Mouse (Mus musculus): ENCODE data around the gene Mrgprg. TPM values are rescaled to one million over a fixed set of nuclear protein-coding genes. Genes with fewer than 3 reads are reported as not detected.

Mrgprg gene
- not detected in 2 replicates for polyA plus RNA-seq (2015; fragmentation: Nextera tagmentation; extraction: Ambion mirVana)

DNA sequence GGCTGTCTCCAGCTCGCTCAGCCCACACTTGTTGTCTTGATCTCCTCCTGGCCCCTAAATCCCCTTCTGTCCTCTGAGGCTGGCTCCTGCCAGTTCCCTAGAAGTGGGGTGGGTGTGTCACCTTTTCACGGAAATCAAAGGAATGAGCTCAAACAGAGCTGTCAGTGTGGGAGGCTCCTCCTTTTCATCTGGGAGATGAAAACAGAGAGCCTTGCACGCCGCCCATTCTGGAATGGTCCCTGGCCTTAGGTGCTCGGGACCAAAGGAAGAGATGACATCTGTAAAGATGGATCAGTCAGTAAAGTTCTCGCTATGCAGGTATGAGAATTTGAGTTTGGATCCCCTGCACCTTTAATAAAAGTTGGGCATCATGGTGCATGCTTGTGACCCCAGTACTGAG, at the start of gene Mrgprg:
Gene Mrgprg, minus strand, starts transcription at position 101 of the 400 bp plus-strand sequence.
- Histone ChIP-seq H3K9ac (ENCODE audit: low read length) (no peak within 1 kb of the TSS), H3K4me2 (ENCODE audit: low read depth, low read length) (no peak within 1 kb of the TSS), H3K9me3 (replicated peaks; ENCODE audit: control insufficient read depth, low read length) (no peaks in the 10 kb centered on the region), H3K4me3 (ENCODE audit: low read length) (no peak within 1 kb of the TSS), H3K27me3 (ENCODE audit: control insufficient read depth, insufficient read depth, low read length) (peaks cover 21% of the 10 kb centered on the region), H3K4me1 (ENCODE audit: control insufficient read depth, insufficient read depth, low read length) (no peaks in the 10 kb centered on the region), H3K27ac (ENCODE audit: low read length) (no peak within 1 kb of the TSS), H3K36me3 (ENCODE audit: control insufficient read depth, insufficient read depth) (no peaks in the 10 kb centered on the region)
- ATAC-seq (replicated peaks; ENCODE audit: extremely low read depth, insufficient read depth, low FRiP score) = no peak
- 48% methylated on average over 6 of the region's 6 CpGs for WGBS

DNA sequence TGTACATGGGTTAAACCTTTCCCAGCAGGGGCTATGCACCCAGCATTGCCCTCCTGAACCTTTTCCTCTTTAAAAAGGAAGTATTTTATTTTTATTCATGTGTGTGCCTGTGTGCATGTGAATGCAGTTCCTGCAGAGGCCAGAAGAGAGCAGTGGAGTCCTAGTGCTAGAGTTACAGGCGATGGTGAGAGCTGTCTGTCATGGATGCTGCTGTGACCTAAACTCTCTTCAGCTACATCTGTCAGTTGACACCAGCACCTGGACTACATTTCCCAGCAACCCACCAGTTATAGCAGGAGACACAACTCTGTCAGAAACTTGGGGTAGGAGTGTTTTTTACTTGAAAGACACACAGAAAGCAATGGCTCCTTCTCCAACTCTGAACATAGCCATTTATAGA, 42.1 kb upstream of the Mrgprg start:
- no peak overlapping the region for H3K27ac ChIP-seq (ENCODE audit: low read length)
- WGBS = 61% methylated on average over 1 of the region's 1 CpGs
- no peaks in the 10 kb centered on the region; the same call in 1 of the 2 replicates for H3K9me3 ChIP-seq (replicated peaks; ENCODE audit: control insufficient read depth, low read length)
- no peaks in the 10 kb centered on the region for H3K4me1 ChIP-seq (ENCODE audit: control insufficient read depth, insufficient read depth, low read length)
- H3K4me2 ChIP-seq (ENCODE audit: low read depth, low read length) = no peak overlapping the region
- ATAC-seq (replicated peaks; ENCODE audit: extremely low read depth, insufficient read depth, low FRiP score) = no peak
- peaks cover 51% of the 10 kb centered on the region for H3K36me3 ChIP-seq (ENCODE audit: control insufficient read depth, insufficient read depth)
- no peak overlapping the region for H3K4me3 ChIP-seq (ENCODE audit: low read length)
- no peak overlapping the region for H3K9ac ChIP-seq (ENCODE audit: low read length)
- no peaks in the 10 kb centered on the region for H3K27me3 ChIP-seq (ENCODE audit: control insufficient read depth, insufficient read depth, low read length)

DNA sequence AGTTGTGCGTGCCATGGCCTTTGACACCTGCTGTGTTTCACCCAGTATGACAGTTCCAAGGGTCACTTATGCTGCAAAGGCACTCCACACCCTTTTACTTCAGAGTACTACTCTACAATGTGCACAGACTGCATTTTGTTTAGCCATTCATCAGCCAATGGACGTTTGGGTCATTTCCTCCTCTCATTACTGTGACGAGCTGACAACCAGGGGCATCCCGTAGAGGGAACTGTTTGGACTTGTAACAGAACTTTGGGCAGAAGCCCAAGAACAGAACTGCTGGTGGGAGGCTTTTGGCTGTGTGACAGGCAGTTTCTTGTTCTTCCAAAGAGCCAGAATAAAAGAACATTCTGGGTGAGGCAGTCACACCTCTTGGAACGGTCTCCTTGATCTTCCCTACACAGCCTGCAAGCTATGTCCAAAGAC, 38.4 kb upstream of the Mrgprg start:
- 61% methylated on average over 5 of the region's 5 CpGs for WGBS
- H3K27me3 ChIP-seq (ENCODE audit: control insufficient read depth, insufficient read depth, low read length) = no peaks in the 10 kb centered on the region
- H3K9ac ChIP-seq (ENCODE audit: low read length) = no peak overlapping the region
- no peak overlapping the region for H3K4me2 ChIP-seq (ENCODE audit: low read depth, low read length)
- H3K27ac ChIP-seq (ENCODE audit: low read length) = no peak overlapping the region
- ATAC-seq (replicated peaks; ENCODE audit: extremely low read depth, insufficient read depth, low FRiP score) = no peak
- H3K36me3 ChIP-seq (ENCODE audit: control insufficient read depth, insufficient read depth) = peaks cover 38% of the 10 kb centered on the region
- H3K4me1 ChIP-seq (ENCODE audit: control insufficient read depth, insufficient read depth, low read length) = no peaks in the 10 kb centered on the region
- no peak overlapping the region for H3K4me3 ChIP-seq (ENCODE audit: low read length)
- no peaks in the 10 kb centered on the region for H3K9me3 ChIP-seq (replicated peaks; ENCODE audit: control insufficient read depth, low read length)

DNA sequence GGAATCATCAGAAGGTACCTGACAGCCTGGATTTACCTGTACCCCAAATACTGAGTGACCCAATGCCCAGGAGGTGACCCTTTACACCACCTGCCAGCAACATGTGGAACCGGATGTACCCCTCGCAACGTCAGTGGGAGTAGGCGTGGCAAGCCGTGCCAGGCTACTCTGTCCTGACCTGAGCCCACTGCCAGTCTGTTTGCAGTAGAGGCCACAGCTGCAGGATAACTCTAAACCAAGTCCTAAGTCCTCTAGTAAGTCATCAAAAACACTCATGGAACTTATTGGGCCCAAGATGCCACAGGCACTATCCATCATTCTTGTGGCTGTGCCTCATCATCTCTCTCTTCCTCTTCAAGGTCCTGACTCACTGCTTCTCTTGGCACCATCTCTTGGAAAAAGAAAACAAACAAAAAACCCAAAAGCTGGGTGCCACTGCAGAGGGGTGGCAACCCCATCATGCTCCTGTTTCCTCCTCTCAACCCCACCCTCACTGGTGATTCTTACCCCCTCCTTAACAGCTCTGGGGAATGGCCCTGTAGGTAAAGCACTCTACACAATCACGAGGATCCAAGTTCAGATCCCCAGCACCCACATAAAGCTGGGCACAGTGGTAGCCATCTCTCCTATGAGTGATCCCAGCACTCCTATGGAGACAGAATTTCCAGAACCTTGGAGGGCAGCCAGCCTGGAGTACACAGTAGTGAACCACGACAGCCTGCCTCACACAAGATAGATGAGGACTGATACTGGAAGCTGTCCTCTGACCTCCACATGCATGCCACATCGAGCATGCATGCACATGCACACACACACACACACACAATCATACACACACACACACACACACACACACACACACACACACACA, 34.6 kb upstream of the Mrgprg start:
- H3K4me3 ChIP-seq (ENCODE audit: low read length) = no peak overlapping the region
- H3K9ac ChIP-seq (ENCODE audit: low read length) = no peak overlapping the region
- no peak overlapping the region for H3K27ac ChIP-seq (ENCODE audit: low read length)
- no peaks in the 10 kb centered on the region for H3K4me1 ChIP-seq (ENCODE audit: control insufficient read depth, insufficient read depth, low read length)
- H3K27me3 ChIP-seq (ENCODE audit: control insufficient read depth, insufficient read depth, low read length) = no peaks in the 10 kb centered on the region
- ATAC-seq (replicated peaks; ENCODE audit: extremely low read depth, insufficient read depth, low FRiP score) = no peak
- 78% methylated on average over 8 of the region's 8 CpGs for WGBS
- H3K36me3 ChIP-seq (ENCODE audit: control insufficient read depth, insufficient read depth) = peaks cover 53% of the 10 kb centered on the region
- no peaks in the 10 kb centered on the region for H3K9me3 ChIP-seq (replicated peaks; ENCODE audit: control insufficient read depth, low read length)
- H3K4me2 ChIP-seq (ENCODE audit: low read depth, low read length) = no peak overlapping the region

DNA sequence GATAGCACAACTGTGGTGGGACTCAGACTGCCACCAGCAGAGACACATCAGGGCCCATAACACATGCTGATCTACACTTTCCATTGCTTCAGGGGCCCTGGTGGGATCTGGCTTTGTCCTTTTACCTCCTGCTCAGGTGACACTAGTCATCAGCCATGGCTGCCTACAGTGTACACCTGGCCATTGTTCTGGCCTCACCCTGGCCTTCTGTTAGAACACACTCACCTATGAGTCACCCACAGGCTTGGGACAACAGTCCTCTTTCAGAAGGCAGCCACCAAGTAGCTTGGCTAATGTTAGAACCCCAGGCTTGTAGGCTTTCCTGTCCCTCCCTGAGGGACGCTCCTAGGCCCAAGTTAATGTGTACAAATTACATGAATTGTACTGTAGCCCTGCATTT, 34.0 kb upstream of the Mrgprg start:
- Histone ChIP-seq H3K4me1 (ENCODE audit: control insufficient read depth, insufficient read depth, low read length) (no peaks in the 10 kb centered on the region), H3K4me2 (ENCODE audit: low read depth, low read length) (no peak overlapping the region), H3K4me3 (ENCODE audit: low read length) (no peak overlapping the region), H3K9ac (ENCODE audit: low read length) (no peak overlapping the region), H3K27me3 (ENCODE audit: control insufficient read depth, insufficient read depth, low read length) (no peaks in the 10 kb centered on the region), H3K9me3 (replicated peaks; ENCODE audit: control insufficient read depth, low read length) (no peaks in the 10 kb centered on the region), H3K36me3 (ENCODE audit: control insufficient read depth, insufficient read depth) (peaks cover 57% of the 10 kb centered on the region), H3K27ac (ENCODE audit: low read length) (no peak overlapping the region)
- 83% methylated on average over 1 of the region's 1 CpGs for WGBS
- no peak for ATAC-seq (replicated peaks; ENCODE audit: extremely low read depth, insufficient read depth, low FRiP score)

DNA sequence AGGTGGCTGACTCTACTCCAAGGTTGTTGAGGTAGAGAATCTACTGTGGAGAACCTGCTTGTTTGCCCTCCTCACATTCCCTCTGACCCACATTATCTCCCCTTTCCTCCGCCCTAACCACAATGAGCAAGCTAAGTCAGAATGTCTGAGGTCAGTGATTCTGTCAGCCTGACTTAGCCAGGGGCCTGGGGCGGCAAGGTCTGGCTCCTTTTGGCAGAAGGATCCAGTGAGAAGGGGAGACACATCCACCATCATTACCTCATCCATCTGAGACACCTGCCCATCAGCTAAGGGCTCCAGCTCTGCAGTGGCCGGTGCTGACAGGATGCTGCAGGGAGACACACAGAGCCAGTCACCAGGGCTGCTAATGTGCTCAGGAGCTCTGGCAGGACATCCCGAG, 32.0 kb upstream of the Mrgprg start:
- WGBS = 90% methylated on average over 4 of the region's 4 CpGs
- no peak for ATAC-seq (replicated peaks; ENCODE audit: extremely low read depth, insufficient read depth, low FRiP score)

DNA sequence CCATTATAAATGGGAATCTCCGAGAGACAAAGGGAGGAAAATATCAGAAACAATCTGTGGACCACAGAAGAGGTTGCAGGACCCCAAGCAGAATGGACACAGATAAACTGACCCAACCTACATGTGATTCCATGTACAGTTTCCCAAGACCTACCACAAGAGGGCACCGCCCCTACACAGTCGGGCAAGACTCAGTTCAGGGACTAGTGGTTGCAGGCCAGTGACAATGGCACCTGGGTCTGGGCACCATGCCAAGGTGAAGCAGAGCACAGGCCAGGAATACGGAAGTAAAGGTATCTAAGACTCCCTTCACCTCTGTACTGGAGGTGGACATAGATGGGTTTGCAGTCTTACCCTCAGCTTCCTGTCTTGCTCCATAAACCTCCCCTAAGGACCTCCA, 26.3 kb upstream of the Mrgprg start:
- Histone ChIP-seq H3K4me3 (ENCODE audit: low read length) (no peak overlapping the region), H3K4me2 (ENCODE audit: low read depth, low read length) (no peak overlapping the region), H3K27ac (ENCODE audit: low read length) (no peak overlapping the region), H3K9me3 (replicated peaks; ENCODE audit: control insufficient read depth, low read length) (peaks cover 6% of the 10 kb centered on the region), H3K4me1 (ENCODE audit: control insufficient read depth, insufficient read depth, low read length) (no peaks in the 10 kb centered on the region), H3K27me3 (ENCODE audit: control insufficient read depth, insufficient read depth, low read length) (no peaks in the 10 kb centered on the region; the same call in 1 of the 2 replicates), H3K36me3 (ENCODE audit: control insufficient read depth, insufficient read depth) (peaks cover 25% of the 10 kb centered on the region), H3K9ac (ENCODE audit: low read length) (no peak overlapping the region)
- ATAC-seq (replicated peaks; ENCODE audit: extremely low read depth, insufficient read depth, low FRiP score) = no peak
- WGBS = 57% methylated on average over 4 of the region's 4 CpGs

More for the DNA sequence above, 32.0 kb upstream of the Mrgprg start:
- Histone ChIP-seq H3K4me2 (ENCODE audit: low read depth, low read length) (no peak overlapping the region), H3K4me1 (ENCODE audit: control insufficient read depth, insufficient read depth, low read length) (no peaks in the 10 kb centered on the region), H3K36me3 (ENCODE audit: control insufficient read depth, insufficient read depth) (peaks cover 53% of the 10 kb centered on the region), H3K4me3 (ENCODE audit: low read length) (no peak overlapping the region), H3K27me3 (ENCODE audit: control insufficient read depth, insufficient read depth, low read length) (no peaks in the 10 kb centered on the region), H3K9me3 (replicated peaks; ENCODE audit: control insufficient read depth, low read length) (no peaks in the 10 kb centered on the region), H3K9ac (ENCODE audit: low read length) (no peak overlapping the region), H3K27ac (ENCODE audit: low read length) (no peak overlapping the region)

DNA sequence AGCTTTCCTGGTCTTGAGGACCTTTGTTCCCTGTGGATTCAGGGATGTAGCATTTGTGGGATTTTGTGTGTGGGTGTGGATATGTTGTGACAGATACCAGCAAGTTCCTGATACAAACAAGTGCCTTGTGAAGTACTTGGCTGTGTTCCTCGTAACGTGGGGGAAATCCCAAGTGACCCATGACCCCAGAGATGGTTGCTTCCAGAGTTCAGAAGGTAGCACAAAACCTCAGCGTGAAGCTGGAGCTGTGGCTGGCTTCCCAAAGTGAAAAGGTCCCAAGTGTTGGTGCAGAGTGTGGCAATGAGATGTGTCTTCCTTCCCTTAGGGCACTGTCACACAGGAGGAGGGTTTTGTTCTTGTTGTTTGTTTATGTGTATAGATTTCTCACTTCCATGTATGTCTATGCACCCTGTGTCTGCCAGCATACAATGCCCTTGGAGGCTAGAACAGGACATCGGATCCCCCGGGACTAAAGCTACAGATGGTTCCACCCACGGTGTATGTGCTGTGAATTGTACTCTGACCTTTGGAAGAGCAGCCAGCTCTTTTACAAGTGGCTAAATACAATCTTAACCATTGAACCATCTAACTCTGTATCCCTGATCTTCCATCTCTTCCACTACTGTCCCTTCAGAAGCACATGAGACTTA, 25.7 kb upstream of the Mrgprg start:
- no peak overlapping the region for H3K4me2 ChIP-seq (ENCODE audit: low read depth, low read length)
- H3K9ac ChIP-seq (ENCODE audit: low read length) = no peak overlapping the region
- H3K27ac ChIP-seq (ENCODE audit: low read length) = no peak overlapping the region
- H3K36me3 ChIP-seq (ENCODE audit: control insufficient read depth, insufficient read depth) = peaks cover 18% of the 10 kb centered on the region
- no peak overlapping the region for H3K4me3 ChIP-seq (ENCODE audit: low read length)
- H3K4me1 ChIP-seq (ENCODE audit: control insufficient read depth, insufficient read depth, low read length) = no peaks in the 10 kb centered on the region
- peaks cover 6% of the 10 kb centered on the region for H3K9me3 ChIP-seq (replicated peaks; ENCODE audit: control insufficient read depth, low read length)
- no peak for ATAC-seq (replicated peaks; ENCODE audit: extremely low read depth, insufficient read depth, low FRiP score)
- H3K27me3 ChIP-seq (ENCODE audit: control insufficient read depth, insufficient read depth, low read length) = no peaks in the 10 kb centered on the region; the same call in 1 of the 2 replicates
- WGBS = 70% methylated on average over 6 of the region's 6 CpGs

All from heart, embryonic 16.5 days (tissue).